Mouse (Mus musculus): Measurements from ENCODE around the gene Cwf19l2.
"Not testable (repeated sequence)": the region's sequence is repeated elsewhere in the genome, so short reads cannot be mapped to it uniquely, and the experiment has no call there.

DNA sequence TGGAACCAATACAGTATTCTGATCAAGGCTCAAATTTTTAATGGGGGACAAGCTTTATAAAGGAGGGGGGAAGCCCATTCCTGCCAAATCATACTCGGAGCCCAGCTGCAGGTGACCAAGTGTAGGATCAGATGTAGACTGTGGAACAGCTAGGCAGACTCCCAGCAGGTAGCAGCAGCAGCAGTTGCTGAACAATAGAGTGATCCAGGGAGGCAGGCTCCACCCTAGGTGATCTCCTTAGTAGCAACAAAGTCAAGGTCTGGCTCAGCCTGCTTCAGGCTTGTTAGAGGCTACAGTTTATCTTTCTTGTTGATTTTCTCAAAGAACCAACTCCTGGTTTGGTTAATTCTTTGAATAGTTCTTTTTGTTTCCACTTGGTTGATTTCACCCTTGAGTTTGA lies 27.1 kb upstream of the Cwf19l2 start:
- not testable (repeated sequence) for TF ChIP-seq CTCF (IDR thresholded peaks at IDR 0.05; ENCODE audit: low read depth, low read length); POLR2A (IDR thresholded peaks at IDR 0.05; ENCODE audit: borderline replicate concordance, low read depth, low read length)

All from bone marrow macrophage, adult 2 months (primary cell).